Mouse (Mus musculus): ENCODE data around the gene Gm47841. TPM values are rescaled to one million over a fixed set of nuclear protein-coding genes. Genes with fewer than 3 reads are reported as not detected.
A peak's percentile ranks its signal among the peaks of the same experiment; 100 is the strongest.

Gene Gm47841
- total RNA-seq, 2 experiments from 2014 or later: not detected

DNA sequence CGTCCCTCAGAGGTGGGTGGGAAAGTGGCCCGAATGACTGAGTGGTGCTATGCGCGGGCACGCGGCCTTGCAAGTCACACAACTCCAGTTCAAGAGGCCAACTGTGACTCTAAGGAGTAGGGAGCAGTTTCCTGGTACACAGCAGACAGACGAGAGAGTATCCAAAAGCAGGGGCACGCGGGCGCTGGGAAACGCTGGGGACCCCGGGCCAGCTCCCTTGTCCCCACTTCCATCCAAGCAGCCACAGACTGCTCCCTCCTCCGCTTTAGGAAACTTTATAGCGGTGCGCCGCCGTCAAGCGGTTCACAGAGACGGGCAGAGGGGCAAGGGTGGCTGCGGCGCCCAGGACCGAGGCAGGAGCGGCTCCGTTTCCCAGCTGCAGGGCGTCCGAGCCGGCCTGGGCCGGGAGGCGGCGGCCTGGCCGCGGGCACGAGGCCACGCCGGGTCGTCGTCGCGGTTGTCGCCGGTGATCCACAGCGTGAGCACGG, 1.1 kb downstream of the Gm47841 start:
- no peak for ATAC-seq (ENCODE audit: poor library complexity, severe bottlenecking)

DNA sequence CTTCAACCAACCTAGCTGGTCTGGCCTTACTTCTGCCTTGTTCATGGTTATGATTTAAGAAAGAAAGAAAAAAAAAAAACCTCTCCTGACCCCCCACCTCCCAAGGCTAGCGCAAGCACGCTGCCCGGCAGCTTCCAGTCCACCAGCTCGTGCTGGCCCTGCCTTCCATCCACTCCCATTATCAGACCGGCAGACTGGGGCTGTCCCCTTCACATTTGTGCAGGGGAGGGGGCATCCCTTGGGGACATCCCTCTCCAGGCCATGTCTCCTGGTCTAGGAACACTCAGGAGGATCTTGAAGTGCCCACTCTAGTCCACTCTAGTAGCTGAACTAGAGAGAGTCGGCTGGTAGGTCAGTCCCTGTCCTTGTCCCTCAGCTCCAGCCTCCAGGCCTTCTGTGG, 2.7 kb downstream of the Gm47841 start:
- ATAC-seq (ENCODE audit: poor library complexity, severe bottlenecking): no peak

DNA sequence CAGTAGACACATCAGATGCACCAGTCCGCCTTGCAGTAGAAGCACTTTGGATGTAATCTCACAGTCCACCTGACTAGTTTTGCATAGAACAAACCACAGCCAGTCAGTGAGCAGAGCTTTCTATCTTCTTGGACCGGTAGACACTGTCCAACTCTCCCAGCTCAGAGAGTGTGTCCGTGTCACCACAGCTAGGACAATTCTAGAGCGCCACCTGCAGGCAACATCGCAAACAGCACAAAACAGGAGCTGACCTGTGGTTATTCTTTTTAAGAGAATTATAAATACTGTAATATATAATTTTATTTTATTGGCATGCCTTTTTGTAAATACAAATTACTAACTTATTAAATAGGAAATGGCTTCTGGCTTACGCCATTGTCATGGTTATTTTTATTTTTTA, 4.6 kb downstream of the Gm47841 start:
- ATAC-seq (ENCODE audit: poor library complexity, severe bottlenecking): no peak

DNA sequence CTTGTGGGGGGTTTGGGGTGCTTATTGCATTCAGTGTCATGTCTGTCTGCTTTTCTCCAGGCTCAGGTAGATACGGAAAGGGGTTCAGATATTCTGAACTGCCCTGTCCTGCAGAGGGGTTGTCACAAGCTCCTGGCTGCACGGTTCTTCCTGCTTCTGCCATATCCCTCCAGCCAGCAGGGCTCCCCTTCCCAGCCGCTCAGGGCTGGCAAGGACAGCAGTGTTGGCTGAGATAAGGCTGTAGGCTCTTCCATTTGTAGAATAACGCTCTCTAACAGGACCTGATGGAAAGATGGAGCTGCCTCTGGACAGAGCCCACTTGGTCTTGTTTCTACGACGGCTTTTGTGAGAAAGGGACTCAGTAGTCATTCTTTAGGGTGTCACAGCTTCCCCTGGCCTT, 5.2 kb downstream of the Gm47841 start:
- no peak for ATAC-seq (ENCODE audit: poor library complexity, severe bottlenecking)

DNA sequence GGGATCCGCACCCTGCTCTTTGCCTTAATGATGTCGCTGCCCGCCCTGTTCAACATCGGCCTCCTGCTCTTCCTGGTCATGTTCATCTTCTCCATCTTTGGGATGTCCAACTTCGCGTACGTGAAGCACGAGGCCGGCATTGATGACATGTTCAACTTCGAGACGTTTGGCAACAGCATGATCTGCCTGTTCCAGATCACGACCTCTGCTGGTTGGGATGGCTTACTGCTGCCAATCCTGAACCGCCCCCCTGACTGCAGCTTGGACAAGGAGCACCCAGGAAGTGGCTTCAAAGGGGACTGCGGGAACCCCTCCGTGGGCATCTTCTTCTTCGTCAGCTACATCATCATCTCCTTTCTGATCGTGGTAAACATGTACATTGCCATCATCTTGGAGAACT, 7.5 kb downstream of the Gm47841 start:
- ATAC-seq (ENCODE audit: poor library complexity, severe bottlenecking): no peak

DNA sequence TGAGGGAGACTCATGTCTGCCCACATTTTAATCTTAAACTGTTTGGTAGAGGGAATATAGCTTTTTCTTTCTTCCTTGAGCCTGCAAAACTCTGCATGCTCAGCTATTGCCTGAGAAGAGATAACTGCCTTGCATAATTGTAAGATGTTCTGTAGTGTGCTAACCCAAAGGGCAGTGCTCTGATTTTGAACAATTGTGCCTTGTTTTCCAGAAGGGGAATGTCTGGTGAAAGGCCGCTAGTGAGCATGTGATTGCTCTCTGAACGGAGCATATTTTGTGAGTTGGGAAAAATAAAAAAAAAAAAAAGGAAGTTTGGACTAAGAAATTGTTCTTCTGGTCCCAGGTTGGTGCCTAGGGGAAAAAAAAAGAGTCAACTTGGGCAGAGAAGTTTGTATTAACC, 18.2 kb downstream of the Gm47841 start:
- no peak for ATAC-seq (ENCODE audit: poor library complexity, severe bottlenecking)

DNA sequence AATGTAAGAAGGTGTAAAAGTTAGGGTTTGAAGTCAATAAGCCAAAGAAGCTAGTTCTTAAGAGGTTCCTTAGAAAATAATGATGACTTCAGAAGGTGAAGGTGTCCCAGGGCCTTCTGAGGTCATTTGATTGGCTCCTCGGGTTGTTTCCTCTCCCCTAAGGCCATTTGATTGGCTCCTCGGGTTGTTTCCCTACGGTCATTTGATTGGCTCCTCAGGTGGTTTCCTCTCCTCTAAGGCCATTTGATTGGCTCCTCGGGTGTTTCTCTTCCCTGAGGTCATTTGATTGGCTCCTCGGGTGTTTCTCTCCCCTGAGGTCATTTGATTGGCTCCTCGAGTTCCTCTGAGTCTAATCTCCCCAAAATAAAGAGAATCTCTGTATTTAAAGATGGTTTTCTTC, 35.8 kb downstream of the Gm47841 start:
- no peak for ATAC-seq (ENCODE audit: poor library complexity, severe bottlenecking)

DNA sequence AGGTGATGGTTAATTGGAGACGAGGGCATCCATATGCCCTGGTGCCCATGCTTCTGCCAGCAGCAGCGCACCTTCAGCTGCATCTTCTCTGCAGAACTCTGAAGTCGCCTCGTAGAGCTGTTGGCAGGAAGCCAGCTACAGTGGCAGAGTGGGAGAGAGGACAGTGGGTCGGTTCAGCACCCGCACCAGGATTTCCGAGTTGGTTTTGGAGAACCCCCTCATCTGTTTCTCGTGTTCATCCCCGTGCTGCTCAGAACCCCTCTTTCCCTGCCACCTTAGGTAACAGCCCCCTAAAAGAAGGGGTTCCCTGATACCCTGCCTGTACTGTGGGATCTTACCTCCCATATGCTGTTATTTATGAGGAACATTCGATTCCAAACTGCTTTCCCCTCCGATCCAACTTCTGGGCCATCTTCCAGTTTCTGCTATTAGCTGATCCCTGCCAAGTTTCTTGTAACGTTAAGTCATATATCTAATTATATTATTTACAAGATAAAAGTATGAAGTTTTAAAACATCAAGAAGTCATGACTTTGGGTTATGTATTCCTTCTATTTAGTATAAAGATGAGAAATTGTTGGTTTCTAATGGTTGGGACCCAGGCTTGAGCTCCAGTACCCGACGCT, 38.7 kb downstream of the Gm47841 start:
- no peak for ATAC-seq (ENCODE audit: poor library complexity, severe bottlenecking)

DNA sequence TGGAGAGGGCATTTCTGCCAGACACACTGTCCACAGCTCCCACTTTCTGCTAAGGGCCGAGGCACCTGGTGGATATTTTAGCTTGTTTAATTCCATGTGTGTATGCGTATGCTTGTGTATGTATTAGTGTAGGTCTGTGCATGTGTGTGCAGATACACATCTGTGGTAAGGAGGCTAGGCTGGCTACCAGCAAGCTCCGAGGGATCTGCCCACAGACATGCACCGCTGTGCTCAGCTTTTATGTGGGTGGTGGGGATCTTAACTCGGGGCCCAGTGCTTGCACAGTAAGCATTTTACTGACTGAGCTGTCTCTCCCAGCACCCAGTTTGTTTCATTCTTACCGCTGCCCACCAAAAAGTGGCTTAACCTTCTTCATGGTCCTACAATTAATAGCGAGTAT, 40.0 kb downstream of the Gm47841 start:
- no peak for ATAC-seq (ENCODE audit: poor library complexity, severe bottlenecking)

DNA sequence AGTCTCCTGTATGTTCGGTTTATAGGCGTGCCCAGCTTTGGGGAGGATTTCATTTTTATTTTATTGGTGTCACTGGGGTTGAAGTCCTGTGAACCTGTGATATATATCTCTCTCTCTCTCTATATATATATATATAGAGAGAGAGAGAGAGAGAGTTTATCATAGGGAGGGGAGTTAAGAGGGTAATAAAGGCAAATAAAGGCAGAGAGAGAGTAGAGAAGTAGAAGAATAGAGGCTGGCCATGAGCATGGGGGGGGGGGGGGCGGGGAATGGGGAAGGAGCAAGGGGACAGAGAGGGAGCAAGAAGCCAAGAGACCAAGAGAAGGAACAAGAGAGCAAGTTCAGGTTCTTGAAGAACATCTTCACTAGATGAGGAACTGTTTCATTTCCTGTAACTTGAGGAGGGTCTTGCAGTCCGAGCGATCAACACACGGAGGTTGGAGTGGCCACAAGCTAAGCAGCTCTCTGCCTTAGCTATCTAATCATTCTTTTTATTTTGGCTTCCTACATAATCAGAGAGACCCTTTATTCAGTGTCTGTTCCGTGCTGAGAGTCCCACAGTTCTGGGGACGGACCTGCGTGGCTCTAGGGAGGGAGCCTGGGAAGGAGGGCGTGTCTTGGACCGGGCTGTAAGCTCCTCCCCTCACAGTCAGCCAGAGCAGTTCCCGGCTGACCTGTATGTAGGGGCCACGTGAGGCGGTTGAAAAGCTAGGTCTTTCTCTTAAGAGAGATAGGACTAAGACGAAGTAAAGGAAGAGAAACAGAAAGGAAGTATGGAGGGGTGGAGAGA, 40.8 kb downstream of the Gm47841 start:
- ATAC-seq (ENCODE audit: poor library complexity, severe bottlenecking): peak; percentile 62

DNA sequence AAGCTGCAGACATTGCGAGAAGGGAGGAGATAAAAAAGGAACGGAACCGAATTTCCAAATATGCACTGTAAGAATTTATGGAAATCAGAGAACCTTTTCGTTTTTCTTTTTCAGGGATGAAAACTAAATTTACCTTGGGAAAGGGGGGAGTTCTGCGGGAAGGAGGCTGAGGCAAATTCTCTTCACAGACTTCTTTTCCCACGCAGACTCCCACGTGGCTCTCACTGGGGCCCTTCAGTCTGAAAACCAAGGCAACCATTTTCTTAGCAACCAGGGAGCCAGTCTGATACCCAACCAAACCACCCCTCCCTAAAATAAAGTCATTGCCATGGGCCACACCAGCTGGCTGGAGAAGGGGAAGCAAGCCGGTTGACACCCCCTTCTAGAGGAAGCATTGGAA, 41.5 kb downstream of the Gm47841 start:
- no peak for ATAC-seq (ENCODE audit: poor library complexity, severe bottlenecking)

DNA sequence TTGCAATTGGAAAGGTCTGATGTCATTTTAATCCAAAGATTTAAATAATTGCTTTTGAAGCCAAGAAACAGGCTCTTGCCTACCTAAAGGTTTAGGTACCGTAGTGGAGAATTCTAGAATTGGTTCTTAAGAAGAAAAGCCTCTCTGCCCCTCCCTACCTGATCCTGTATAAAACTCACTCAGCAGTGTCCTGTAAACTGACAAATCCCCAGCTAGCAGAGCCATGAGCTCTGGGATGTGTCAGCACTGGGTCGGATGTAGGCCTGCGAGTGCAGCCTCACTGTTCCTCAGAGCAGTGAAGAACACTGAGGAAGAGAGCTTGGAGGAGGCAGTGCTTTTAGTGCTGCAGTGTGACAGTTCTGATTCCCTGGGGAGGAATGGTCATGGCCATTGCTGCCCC, 42.7 kb downstream of the Gm47841 start:
- no peak for ATAC-seq (ENCODE audit: poor library complexity, severe bottlenecking)

DNA sequence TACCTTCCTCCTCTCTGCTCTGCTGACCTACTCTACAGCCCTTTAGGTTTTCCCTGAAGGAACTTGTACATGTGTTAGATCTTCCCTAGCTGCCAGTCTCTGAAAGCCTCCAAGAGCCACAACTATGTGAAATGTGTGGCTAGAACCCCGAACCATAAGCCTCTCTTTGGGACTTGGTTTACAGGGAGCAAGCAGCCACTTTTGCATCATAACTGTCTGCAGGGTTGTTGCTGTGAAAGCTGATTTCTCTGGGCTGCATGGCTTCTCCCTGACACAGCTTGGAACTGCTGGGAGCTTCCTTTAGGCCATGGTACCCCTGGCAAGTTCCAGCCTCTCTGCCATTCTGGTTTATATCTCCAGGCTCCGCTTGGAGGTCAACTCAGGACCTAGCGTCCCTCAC, 44.7 kb downstream of the Gm47841 start:
- no peak for ATAC-seq (ENCODE audit: poor library complexity, severe bottlenecking)

DNA sequence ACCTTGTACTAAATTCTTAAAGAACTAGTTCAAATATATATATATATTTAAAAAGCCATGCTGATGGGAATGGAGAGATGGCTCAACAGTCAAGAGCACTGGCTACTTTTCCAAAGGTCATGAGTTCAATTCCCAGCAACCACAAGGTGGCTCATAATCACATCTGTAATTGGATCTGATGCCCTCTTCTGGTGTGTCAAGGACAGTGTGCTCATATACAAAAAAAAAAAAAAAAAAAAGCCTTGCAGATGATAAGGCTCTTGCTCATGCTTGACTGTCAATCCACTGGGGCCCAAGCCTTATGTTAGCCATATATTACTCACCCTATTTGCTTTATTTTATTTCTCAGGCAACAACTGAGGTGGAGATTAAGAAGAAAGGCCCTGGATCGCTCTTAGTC, 45.5 kb downstream of the Gm47841 start:
- ATAC-seq (ENCODE audit: poor library complexity, severe bottlenecking): no peak

DNA sequence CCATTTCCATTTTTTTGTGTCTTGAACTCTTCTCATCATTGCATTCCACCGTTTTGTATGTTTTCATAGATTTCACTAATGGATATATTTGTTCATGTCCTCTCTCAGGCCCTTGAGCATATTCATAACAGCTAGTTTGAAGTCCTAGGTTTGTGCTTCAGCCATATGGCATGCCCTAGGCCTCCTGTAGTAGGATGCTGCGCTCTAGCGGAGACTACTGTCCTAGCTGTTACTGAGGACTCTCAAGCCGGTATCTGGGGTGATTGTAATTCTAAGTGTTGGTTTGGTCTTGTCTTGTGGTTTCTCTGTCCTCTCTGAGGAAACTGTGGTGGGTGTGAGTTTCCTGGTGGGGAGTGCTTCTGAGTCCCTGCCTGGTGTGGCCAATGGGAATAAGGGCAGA, 50.1 kb downstream of the Gm47841 start:
- no peak for ATAC-seq (ENCODE audit: poor library complexity, severe bottlenecking)

Other genes starting within 250 kb of the Gm47841 start
- not detected in 2 replicates for gene Scn8a, start 177.5 kb downstream of the Gm47841 start, total RNA-seq (2015)
- gene Scn8a, start 177.5 kb downstream of the Gm47841 start, total RNA-seq (2017): under 0.01 TPM in 1 of 2 replicates, not detected in the other
- 0.04 TPM in 1 of 2 replicates, not detected in the other for gene Fignl2, start 31.2 kb upstream of the Gm47841 start, total RNA-seq (2015)
- 0.07 and 0.16 TPM in 2 replicates for gene Fignl2, start 31.2 kb upstream of the Gm47841 start, total RNA-seq (2017)
- not detected in 2 replicates for gene Ankrd33, start 68.4 kb upstream of the Gm47841 start, total RNA-seq (2015)
- not detected in 2 replicates for gene Ankrd33, start 68.4 kb upstream of the Gm47841 start, total RNA-seq (2017)
- 6.9 and 8.2 TPM in 2 replicates for gene Acvrl1, start 81.1 kb upstream of the Gm47841 start, total RNA-seq (2015)
- gene Acvrl1, start 81.1 kb upstream of the Gm47841 start, total RNA-seq (2017): 27.6 and 34.9 TPM in 2 replicates
- 7.4 and 7.7 TPM in 2 replicates for gene Acvr1b, start 126.7 kb upstream of the Gm47841 start, total RNA-seq (2015)
- gene Acvr1b, start 126.7 kb upstream of the Gm47841 start, total RNA-seq (2017): 15.2 and 17.1 TPM in 2 replicates
- gene Grasp, start 176.8 kb upstream of the Gm47841 start, total RNA-seq (2015): 0.16 and 0.30 TPM in 2 replicates
- 0.29 and 0.85 TPM in 2 replicates for gene Grasp, start 176.8 kb upstream of the Gm47841 start, total RNA-seq (2017)
- 42.1 and 45.0 TPM in 2 replicates for gene Nr4a1, start 206.9 kb upstream of the Gm47841 start, total RNA-seq (2015)
- gene Nr4a1, start 206.9 kb upstream of the Gm47841 start, total RNA-seq (2017): 37.0 TPM in 2 replicates
- 8.2 and 12.1 TPM in 2 replicates for gene Atg101, start 236.9 kb upstream of the Gm47841 start, total RNA-seq (2015)
- 53.3 and 58.0 TPM in 2 replicates for gene Atg101, start 236.9 kb upstream of the Gm47841 start, total RNA-seq (2017)
- gene 6030408B16Rik, start 245.8 kb upstream of the Gm47841 start, total RNA-seq (2015): not detected in 2 replicates
- not detected in 2 replicates for gene 6030408B16Rik, start 245.8 kb upstream of the Gm47841 start, total RNA-seq (2017)